Mouse (Mus musculus): Measurements from ENCODE around the gene Olfr945. TPM values are rescaled to one million over a fixed set of nuclear protein-coding genes. Genes with fewer than 3 reads are reported as not detected.

The Olfr945 gene
- total RNA-seq (2015) = not detected in 2 replicates
- total RNA-seq (2017) = not detected in 2 replicates

DNA sequence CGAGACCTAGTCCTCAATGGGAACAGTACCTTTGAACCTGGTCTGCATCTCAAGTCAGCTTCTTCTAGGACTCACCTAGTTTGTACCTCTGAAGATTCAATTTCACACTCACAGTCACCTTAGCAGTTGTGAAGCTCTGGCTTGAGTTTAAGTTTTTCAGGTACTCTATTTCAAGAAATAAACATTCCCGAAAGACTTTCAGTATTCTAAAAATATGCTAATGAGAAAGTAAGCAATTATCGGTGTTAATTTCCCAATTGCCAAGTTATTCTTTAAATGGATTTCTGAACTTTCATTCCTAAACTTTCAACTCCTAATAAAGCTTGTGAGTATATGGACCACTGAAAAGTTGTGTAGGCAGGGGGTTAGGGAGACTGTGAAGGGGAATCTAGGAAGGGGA, at the start of gene Olfr945:
Gene Olfr945 (minus strand): TSS at position 101 of the 400 bp plus-strand sequence.
- ATAC-seq (replicated peaks; ENCODE audit: poor library complexity) = no peak

DNA sequence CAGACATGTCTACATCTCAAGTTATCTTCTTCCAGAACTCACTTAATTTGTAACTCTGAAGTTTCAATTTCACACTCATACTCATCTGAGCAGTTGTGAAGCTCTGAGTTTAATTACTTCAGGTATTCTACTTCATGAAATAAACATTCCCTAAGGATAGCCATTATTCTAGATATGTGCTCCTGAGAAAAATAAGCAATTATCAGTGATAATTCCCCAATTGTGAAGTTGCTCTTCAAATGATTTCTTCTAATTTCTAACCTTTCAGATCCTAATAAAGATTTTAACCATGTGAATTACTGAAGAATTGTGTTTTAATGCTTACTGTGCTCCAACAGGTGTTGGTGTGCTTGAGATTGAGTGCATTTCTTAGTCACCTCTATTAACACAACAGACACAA, 49.3 kb upstream of the Olfr945 start, which contains the start of gene Olfr948:
Gene Olfr948 (minus strand): TSS at position 101 of the 400 bp plus-strand sequence.
- no peak for ATAC-seq (replicated peaks; ENCODE audit: poor library complexity)

DNA sequence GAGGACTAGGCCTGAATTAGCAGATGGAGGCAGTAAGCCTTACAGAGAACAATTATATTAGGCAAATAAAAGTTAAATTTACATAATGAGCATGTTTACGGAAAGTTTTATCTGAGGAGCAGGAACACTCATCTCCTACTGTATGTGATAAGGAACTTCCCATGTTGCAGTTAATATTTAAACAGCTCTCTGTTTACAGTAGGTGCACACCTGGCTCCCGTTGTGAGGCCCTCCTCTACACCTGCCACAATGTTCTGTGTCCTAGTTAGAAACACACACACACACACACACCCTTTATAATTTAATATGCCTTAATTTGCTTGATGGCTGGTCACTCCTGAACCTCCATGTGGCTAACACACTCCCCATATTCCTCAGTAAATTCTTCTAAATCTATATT, 10.5 kb upstream of the Olfr945 start:
- no peak for ATAC-seq (replicated peaks; ENCODE audit: poor library complexity)

DNA sequence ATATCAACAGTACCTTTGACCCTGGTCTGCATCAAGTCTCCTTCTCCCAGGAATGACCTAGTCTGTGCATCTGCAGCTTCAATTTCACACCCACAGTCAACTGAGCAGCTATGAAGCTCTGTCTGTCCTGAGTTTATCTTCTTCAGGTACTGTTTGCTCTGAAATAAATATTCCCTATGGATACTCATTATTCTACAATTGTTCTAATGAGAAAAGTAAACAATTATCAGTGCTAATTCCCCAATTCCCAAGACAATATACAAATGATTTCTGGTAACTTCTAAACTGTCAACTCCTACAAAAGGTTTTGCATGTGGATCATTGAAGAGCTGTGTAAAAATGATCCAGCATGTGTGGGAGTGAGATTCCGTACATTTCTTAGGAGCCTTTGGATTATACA, 26.7 kb downstream of the Olfr945 start, which contains the start of gene Olfr1537:
Gene Olfr1537 (minus strand): TSS at position 101 of the 400 bp plus-strand sequence.
- ATAC-seq (replicated peaks; ENCODE audit: poor library complexity) = no peak

Other genes with a start within 250 kb of the Olfr945 start
- gene Olfr937, start 211.9 kb downstream of the Olfr945 start, total RNA-seq (2015) = not detected in 2 replicates
- gene Olfr937, start 211.9 kb downstream of the Olfr945 start, total RNA-seq (2017) = not detected in 2 replicates
- not detected in 2 replicates for gene Olfr938, start 197.9 kb downstream of the Olfr945 start, total RNA-seq (2015)
- not detected in 2 replicates for gene Olfr938, start 197.9 kb downstream of the Olfr945 start, total RNA-seq (2017)
- gene Olfr27, start 148.7 kb downstream of the Olfr945 start, total RNA-seq (2015) = not detected in 2 replicates
- not detected in 2 replicates for gene Olfr27, start 148.7 kb downstream of the Olfr945 start, total RNA-seq (2017)
- gene Olfr943, start 110.5 kb downstream of the Olfr945 start, total RNA-seq (2015) = not detected in 2 replicates
- not detected in 2 replicates for gene Olfr943, start 110.5 kb downstream of the Olfr945 start, total RNA-seq (2017)
- gene Olfr944, start 74.9 kb downstream of the Olfr945 start, total RNA-seq (2015) = not detected in 2 replicates
- gene Olfr944, start 74.9 kb downstream of the Olfr945 start, total RNA-seq (2017) = not detected in 2 replicates
- gene Olfr1537, start 26.8 kb downstream of the Olfr945 start, total RNA-seq (2015) = not detected in 2 replicates
- not detected in 2 replicates for gene Olfr1537, start 26.8 kb downstream of the Olfr945 start, total RNA-seq (2017)
- not detected in 2 replicates for gene Olfr948, start 49.2 kb upstream of the Olfr945 start, total RNA-seq (2015)
- not detected in 2 replicates for gene Olfr948, start 49.2 kb upstream of the Olfr945 start, total RNA-seq (2017)
- not detected in 2 replicates for gene Olfr951, start 110.6 kb upstream of the Olfr945 start, total RNA-seq (2015)
- gene Olfr951, start 110.6 kb upstream of the Olfr945 start, total RNA-seq (2017) = not detected in 2 replicates
- gene Olfr952, start 150.3 kb upstream of the Olfr945 start, total RNA-seq (2015) = not detected in 2 replicates
- gene Olfr952, start 150.3 kb upstream of the Olfr945 start, total RNA-seq (2017) = not detected in 2 replicates
- not detected in 2 replicates for gene Olfr954, start 179.9 kb upstream of the Olfr945 start, total RNA-seq (2015)
- gene Olfr954, start 179.9 kb upstream of the Olfr945 start, total RNA-seq (2017) = not detected in 2 replicates
- not detected in 2 replicates for gene Olfr955, start 195.1 kb upstream of the Olfr945 start, total RNA-seq (2015)
- gene Olfr955, start 195.1 kb upstream of the Olfr945 start, total RNA-seq (2017) = not detected in 2 replicates
- not detected in 2 replicates for gene Olfr44, start 217.2 kb upstream of the Olfr945 start, total RNA-seq (2015)
- not detected in 2 replicates for gene Olfr44, start 217.2 kb upstream of the Olfr945 start, total RNA-seq (2017)
- gene Olfr957, start 239.0 kb upstream of the Olfr945 start, total RNA-seq (2015) = not detected in 2 replicates
- not detected in 2 replicates for gene Olfr957, start 239.0 kb upstream of the Olfr945 start, total RNA-seq (2017)

Data from megakaryocyte progenitor cell, adult 5-6 weeks (primary cell).